Mouse (Mus musculus) right cerebral cortex, adult 2 months (tissue): ENCODE measurements around the gene Atp1b2.

Experiments used
- DNase-seq, 2 experiments: peaks; one replicate each; pipeline ENCODE4 v3.0.0; 2021 to 2022; ENCODE audit warnings: low spot score in 2 of 2

Gene Atp1b2

GRCm38 (mm10) chr11:69608525-69608924 lies 2.8 kb upstream of the Atp1b2 start:
- DNase-seq: no peak

- DNase-seq: no peak
These were observed 1.1 kb upstream of the Atp1b2 start for GRCm38 (mm10) chr11:69606832-69607231.

- DNase-seq: no peak
These were observed 701 bp upstream of the Atp1b2 start for GRCm38 (mm10) chr11:69606491-69606795.

GRCm38 (mm10) chr11:69604795-69605664 lies 712 bp downstream of the Atp1b2 start:
- peak in 1 of 2 experiments; percentile 38 for DNase-seq

GRCm38 (mm10) chr11:69604347-69604746 lies 1.4 kb downstream of the Atp1b2 start:
- DNase-seq: peak in 1 of 2 experiments; percentile 32

DNA sequence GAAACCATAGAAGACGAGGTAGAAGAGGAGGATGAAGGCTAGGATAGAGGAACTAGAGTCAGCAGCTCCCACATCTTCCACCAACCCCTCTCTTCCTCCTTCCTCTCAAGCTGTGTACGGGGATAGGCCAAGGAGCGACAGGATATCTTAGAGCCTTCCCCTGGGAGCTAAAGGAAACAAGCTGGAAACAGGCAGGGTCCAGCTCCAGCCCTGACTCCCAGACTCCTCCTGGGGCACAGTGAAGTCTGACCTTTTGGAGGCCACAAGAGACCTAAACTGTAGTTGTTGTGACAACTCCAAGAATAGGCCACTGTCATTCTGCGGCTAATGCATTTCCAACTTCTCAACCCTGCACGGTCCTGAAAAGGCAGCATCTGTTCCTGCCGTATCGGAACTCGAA lies 2.2 kb downstream of the Atp1b2 start:
- DNase-seq: no peak

DNA sequence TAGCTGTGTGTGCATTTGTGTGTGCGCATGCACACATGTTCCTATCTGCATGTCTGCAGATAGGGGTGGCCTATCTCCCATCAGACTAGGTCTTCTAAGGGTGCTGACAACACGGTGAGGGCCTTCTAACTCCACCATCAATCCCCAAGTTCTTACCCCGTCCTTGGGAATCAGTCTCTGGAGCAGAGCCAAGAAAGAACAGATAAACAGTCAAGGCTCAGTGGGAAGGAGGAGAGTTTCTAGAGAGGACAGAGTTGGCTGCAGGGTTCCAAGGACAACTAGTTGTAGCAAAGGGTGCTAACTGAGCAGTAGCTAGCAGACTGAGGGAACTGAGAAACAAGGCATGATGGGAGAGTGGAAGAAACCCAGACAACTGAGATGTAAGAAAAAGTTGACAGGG lies 4.0 kb downstream of the Atp1b2 start:
- DNase-seq: no peak

DNA sequence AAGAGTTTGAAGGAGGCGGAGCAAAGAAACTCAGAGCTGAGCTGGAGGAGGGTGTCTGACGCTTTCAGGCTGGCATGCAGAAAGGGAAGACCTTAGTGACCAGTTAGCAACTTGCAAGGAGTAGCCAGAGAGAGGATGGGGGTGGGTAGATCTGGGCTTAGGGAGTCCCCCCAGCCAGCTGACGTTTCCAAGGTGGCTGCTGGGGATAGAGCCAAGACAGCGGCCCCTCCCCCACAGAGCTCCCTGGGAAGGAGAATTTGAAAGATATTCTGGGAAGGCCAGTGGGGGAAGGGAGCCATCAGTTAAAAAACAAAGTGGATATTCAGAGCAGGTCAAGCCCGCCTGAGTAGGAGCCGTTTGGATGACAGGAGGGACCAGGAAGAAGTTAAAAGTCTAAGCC lies 5.6 kb downstream of the Atp1b2 start:
- peak; percentile 72 to 74 for DNase-seq

GRCm38 (mm10) chr11:69599436-69599835 lies 6.3 kb downstream of the Atp1b2 start:
- DNase-seq: no peak

- no peak for DNase-seq
These were observed 10.9 kb downstream of the Atp1b2 start for GRCm38 (mm10) chr11:69594853-69595252.

DNA sequence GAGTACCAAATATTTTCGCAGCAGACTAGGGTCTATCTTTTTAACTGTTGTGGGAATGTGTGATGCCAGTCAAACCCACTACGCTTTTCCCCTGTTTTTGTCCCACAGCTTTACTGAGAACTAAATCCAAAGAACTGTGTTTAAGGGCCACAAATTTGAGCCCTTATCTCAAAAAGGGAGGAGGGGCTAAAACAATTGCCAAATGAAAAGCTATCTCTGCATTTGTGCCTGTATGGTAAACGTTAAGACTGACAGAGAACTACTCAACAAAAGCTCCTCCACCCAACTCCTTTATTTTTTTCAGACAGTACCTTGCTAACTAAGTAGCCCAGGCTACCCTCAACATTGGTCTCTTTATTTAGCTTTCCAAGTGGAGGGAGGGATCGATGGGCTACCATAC lies 12.9 kb downstream of the Atp1b2 start:
- DNase-seq: no peak

DNA sequence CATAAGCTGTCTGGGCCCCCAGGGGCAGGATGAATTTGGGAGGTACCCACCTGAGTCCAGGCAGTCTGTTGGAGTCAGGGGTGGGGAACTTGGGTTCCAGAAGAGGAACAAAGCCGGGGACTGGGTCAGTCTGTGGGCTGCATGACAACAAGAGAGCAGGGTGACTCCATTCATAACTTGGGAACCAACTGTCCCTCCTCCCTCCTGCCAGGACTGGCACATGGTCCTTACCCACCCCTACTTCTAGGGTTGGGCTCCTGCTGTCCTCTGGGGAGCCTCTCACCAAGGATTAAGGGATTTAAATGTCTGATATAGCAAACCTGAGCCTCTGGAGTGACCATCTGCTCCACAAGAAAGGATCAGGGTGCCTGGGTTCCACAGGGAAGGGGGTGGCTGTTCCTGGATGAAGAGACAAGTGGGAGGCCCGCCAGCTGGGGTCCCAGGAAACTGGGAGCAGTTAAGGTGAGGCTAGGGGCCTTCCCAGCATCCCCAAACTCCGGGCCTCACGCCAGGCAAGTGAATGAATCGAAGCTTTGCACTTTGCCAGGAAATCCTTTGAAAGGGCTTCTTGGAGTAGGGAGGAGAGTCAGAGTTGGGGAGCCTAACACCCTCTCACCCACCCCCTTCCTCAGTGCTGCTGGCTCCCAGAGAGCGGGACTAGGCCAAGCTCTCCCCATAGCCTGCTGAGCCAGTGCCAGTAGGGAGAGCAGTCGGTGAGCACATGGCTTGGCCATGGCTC lies 13.7 kb downstream of the Atp1b2 start:
- peak; percentile 57 to 71 for DNase-seq

GRCm38 (mm10) chr11:69591424-69591823 lies 14.3 kb downstream of the Atp1b2 start:
- DNase-seq: no peak

GRCm38 (mm10) chr11:69590622-69591021 lies 15.1 kb downstream of the Atp1b2 start:
- no peak for DNase-seq

GRCm38 (mm10) chr11:69589207-69589834 lies 16.4 kb downstream of the Atp1b2 start:
- no peak for DNase-seq

DNA sequence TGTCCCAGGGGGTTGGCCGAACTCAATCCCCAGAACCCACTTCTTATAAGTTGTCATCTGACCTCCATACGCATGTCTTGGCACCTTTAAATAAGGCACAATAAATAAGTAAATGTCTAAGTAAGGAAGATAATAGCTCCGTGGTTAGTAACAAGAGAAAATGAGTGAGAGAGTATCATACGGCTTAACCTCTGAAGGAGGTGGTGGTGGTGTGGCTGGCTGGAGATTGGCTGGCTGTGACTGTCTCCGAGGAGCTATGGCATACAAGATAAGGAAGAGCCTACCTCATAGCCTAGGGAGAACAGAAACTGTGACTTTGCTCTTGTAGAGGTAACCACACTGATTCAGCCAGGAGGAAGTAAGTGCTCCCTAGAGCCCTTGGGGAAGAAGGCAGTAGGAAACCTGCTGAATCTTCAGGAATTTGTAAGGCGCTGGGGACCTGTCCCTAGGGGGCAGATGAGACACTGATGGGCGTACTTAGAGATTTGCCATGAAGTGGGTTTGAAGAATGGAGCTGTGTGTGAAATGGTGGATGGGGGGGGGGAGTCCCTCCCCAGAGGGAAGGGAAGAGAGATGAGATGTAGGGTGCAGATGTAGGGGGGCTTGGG lies 19.9 kb downstream of the Atp1b2 start:
- no peak for DNase-seq

GRCm38 (mm10) chr11:69584937-69585336 lies 20.8 kb downstream of the Atp1b2 start:
- DNase-seq: no peak

- no peak for DNase-seq
These were observed 21.7 kb downstream of the Atp1b2 start for GRCm38 (mm10) chr11:69584008-69584407.

DNA sequence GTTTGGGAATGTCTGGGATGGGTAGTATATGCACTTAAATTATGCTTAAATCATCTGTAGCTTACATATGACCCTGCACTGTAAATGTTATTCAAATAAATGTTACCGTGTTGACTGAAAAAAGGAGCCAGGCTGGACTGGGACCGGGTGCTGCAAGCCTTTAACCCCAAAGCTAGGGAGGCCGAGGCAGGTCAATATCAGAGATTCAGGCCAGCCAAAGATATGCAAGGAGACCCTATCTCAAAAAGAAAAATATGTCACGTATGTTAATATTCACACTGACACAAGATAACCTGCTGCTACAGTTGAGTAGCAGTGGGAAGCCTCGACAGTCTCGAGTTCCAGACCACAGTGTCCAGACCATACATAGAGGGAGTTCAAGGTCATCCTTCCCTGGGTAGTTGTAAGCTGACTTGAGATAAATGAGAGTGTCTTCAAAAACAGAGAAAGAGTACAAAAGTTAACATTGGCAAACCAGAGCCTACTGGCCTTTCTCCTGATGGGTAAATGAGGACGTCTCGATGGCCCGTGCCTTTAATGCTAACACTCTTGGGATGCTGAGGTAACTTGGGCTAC lies 23.4 kb downstream of the Atp1b2 start:
- no peak for DNase-seq

DNA sequence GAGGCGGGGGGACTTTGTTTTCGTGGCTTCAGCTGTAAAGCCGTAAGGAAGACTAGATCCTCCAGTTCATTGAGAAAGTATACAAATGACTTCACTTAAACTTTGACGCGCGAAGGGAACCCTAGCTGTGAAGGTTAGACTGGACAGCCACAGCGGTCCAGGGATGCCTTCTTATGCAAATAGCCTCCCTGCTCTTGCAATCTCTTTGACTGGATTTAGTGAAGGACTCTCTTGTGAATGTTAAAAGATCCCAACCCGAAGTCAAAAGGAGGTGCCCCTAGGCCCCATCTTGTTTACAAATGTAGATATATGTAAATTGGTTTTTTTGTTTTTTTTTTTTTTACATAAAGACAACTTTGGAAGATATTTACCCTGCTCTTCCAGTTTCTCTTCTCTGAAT lies 23.9 kb downstream of the Atp1b2 start:
- DNase-seq: no peak

DNA sequence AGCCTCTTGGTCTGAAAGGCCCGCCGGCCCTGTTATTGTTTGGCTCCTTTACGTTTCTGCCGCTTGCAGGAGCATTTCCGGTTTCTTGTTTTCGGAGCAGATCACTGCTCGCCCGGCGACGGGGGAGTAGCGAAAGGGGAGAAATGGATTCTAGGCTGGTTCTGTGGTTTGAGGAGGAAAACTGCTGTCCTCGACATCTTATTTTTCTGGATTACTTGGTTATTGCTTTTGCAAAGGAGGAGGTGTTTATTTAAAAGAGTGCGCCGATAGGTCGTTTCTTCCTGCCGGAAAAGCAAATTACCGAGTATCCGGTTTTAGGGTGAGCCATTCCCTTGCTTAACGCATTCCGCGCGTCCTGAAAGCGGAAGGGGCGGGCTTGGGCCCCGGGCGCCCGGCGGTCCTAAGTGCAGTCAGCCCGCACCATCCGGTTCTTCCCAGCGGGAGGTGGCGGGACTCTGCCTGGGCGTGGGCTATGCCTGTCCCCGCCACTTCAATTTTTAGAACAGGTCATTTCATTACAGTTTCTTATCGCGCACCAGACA lies 24.5 kb downstream of the Atp1b2 start:
- DNase-seq: peak; percentile 91
